Mouse (Mus musculus) myocyte (in vitro differentiated cells): ENCODE measurements around the gene Thyn1.

Source experiments
- E2F4 ChIP-seq: IDR thresholded peaks from one replicate; pipeline ENCODE4 v1.6.1; 2011; ENCODE audit warnings: mild to moderate bottlenecking, control low read depth, moderate library complexity; ENCODE audit not compliant: insufficient read depth
- MAX ChIP-seq: IDR thresholded peaks from one replicate; pipeline ENCODE4 v1.6.1; 2011; ENCODE audit warnings: low read depth, mild to moderate bottlenecking, control low read depth
- MYOD1 ChIP-seq, 3 experiments: IDR thresholded peaks; one replicate each; pipeline ENCODE4 v1.6.1; 2011; ENCODE audit warnings: control low read depth in 2 of 3, low read depth in 2 of 3, mild to moderate bottlenecking in 2 of 3, moderate library complexity in 1 of 3; ENCODE audit not compliant: insufficient read length in 2 of 3, control insufficient read depth in 1 of 3
- MYOG ChIP-seq, 3 experiments: IDR thresholded peaks; one replicate each; pipeline ENCODE4 v1.6.1; 2011; ENCODE audit warnings: control low read depth in 2 of 3, low read depth in 2 of 3, mild to moderate bottlenecking in 2 of 3; ENCODE audit not compliant: insufficient read length in 2 of 3, control insufficient read depth in 1 of 3, insufficient read depth in 1 of 3
- POLR2A ChIP-seq: IDR thresholded peaks from one replicate; pipeline ENCODE4 v1.6.1; 2011; ENCODE audit warnings: low read depth, mild to moderate bottlenecking, control low read depth, moderate library complexity; ENCODE audit not compliant: insufficient read length
- TCF12 ChIP-seq: IDR thresholded peaks from one replicate; pipeline ENCODE4 v1.6.1; 2011; ENCODE audit warnings: mild to moderate bottlenecking, control low read depth; ENCODE audit not compliant: poor library complexity, insufficient read depth, severe bottlenecking
- USF1 ChIP-seq: IDR thresholded peaks from one replicate; pipeline ENCODE4 v1.6.1; 2011; ENCODE audit warnings: low read depth, mild to moderate bottlenecking, control low read depth, moderate library complexity

DNA sequence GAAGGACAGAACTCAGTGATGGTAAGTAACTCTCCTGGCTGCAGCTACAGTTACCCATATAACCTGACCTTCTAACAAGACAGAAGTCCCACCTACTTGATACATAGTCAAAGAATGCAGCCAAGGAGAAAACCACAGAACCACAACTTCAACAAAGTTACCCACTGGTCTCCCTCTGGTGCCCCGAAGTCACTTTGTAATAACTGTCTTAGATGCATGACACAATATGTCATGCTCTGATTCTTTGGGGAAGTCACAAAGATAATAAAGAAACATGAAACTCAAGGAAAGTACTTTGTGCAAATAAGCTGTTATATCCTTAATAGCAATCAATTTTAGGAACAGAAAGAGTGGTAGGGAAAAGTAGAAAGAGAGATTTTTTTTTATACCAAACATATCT lies 27.2 kb downstream of the Thyn1 start:
- TF ChIP-seq POLR2A (no peak), MAX (no peak), TCF12 (no peak), E2F4 (no peak), USF1 (no peak), MYOD1 (IDR thresholded peaks at IDR 0.05; ENCODE audit: control insufficient read depth in 1 of 3, insufficient read length in 2 of 3, low read depth in 2 of 3) (no peak), MYOG (IDR thresholded peaks at IDR 0.05; ENCODE audit: control insufficient read depth in 1 of 3, insufficient read depth in 1 of 3, insufficient read length in 2 of 3, low read depth in 2 of 3) (no peak)
